Mouse (Mus musculus) v-Abl transformed pro-B cells (cell line): ENCODE measurements around the gene Rap2b.

Experiments used
- in situ Hi-C, 2 experiments: fragments of 400-800 bp; cut with MboI; formaldehyde crosslinking; loops; one replicate each; pipeline ENCODE4 v1.15.1; 2025; ENCODE audit not compliant: unreplicated experiment in 2 of 2

Gene Rap2b

DNA sequence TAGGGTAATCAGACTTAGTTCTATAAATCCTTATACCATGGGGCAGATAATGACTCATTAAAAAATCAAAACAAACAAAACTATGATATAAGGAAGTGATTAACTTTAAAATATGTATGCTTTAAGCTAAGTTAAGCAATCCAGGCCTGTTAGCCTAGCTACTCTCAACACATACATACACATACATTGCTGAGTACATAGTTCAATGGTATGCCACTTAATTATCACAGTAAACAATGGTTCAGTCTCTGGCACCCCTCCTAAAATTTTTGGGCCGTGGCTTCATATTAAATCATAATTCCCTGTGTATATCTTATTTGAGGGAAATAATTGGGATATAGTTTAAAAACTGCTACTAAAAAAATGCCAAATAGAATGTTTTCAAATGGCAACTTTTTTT is at the start of gene Rap2b:
TSS of gene Rap2b (plus strand) at position 301 of the 400 bp plus-strand sequence.
- in situ Hi-C loops, result no loop called here

DNA sequence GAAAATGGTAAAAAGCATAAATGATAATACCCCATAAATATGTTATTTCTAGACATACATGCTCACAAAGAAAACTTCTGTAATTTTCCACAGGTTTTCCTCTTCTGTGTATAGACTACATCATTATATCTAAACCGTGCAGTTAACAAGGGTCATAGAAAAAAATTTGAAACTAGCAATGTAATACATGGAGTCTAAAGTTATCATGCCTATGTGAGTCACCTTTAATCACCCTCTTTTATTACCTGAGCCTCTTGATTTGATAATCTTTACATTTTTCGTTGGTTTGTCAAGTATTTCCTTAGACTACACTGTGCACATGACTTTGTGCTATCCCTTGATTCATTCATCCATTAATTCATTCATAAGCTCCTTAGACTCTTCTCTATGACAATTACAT is 46.4 kb upstream of the Rap2b start:
- in situ Hi-C loops, result no loop called here

DNA sequence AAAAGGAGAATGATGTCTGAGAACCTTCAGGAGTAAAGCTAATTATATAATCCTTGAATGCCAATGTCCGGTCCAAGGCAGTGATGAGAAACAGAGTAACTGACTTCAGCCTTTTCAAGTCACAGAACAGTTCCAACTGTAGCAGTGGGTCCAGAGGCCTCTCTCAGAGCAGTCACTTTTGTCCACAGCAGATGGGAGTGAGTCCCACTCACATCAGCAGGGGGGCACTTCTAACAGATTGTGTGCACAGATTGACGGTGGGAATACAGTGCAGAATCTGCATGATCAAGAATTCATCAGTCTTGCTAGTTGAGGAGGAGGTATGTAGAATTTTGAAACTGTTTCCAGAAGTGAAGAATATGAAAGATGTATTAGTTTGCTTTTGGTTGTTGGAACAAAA is 41.4 kb upstream of the Rap2b start:
- in situ Hi-C loops, result no loop called here

DNA sequence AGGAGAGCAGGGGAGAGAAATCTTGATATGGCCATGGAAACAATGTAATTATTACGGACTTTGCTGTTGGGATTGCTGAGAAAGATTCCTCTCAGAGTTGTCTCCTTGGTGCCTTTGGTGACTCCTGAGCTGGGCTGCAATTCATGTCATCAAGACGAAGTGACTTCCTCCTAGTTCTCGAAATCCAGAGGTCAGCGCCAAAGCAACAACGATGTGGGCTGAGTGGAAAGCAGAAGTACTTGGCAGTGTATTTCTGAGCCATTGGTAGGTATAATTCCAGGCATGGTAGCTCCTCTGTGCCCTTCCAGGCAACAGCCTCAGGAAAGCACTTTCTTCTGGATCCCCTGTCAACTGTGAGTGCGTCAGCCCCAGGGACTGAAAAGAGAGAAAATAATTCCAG is 39.8 kb upstream of the Rap2b start:
- in situ Hi-C loops, result no loop called here

DNA sequence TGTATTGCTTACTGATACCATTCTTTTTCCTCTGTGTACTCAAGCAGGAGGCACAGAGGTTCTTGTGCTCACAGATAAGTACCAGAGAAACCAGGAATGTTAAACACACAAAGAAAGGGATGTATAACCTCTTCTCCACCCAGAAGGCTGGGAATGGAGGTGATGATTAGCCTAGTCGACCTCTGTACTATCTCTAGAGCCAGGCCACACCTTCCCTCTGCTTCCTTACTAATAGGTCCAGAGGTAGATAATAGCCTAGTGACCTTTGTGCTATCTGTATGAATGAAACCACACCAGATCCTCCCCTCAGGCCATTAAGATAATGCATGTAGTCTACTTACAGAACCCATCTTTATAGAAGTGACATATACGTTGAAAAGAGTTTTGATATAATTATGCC is 25.2 kb upstream of the Rap2b start:
- in situ Hi-C loops, result no loop called here

DNA sequence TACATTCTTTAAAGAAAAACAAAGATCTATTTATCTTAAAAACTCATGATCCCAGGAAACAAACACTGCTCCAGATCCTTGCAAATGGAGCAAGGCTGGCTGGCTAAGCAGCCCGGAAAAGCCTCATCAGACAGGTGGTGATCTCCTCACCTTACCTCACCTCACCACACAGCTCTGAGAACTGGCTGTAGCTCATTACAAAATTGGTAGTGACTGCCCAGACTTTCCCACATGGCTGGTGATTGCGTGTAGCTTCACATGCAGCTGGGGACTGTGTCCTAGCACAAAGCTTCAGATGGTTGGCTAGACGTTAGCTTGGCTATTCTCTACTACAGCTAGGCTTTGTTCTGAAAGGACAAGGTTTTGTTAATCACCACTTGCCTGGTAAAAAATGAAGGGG is 24.2 kb upstream of the Rap2b start:
- in situ Hi-C loops, result no loop called here

DNA sequence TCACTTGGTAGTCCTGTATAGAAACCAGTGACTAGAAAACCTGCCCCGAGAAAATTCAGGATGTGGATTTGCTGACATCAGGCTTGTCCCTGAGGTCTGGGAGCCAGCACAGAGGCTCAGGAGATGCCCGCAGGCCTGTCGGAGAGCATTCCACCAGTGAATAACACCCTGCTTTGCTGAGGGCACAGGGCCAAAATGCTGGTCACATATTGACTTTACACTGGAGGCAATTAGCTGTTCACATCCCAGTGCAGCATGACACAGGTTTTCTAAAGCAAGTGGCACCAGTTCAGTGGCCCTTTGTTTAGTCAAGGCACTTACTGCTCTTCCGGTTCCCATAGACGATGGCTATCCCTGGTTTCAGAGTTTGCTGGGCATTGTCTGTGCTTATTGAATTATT is 21.1 kb upstream of the Rap2b start:
- in situ Hi-C loops, result no loop called here

DNA sequence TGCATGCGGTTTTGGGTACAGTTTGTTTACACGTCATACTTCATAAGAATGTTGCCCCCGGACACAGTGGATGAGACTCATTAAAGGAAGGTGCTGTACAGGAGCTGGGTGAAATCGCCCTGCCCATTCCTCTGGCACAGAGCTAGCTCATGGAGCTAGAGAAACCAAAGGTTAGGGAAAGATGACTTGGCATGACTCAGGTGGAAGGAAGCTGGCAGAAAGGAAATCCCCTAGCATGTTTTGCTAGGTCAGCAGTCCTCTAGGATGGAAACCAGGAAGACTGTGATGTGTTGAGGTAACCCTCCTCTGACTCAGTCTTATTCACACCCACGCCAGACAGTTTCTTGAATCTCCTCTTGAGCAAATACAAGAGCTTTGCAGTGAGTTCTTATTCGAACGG is 17.4 kb upstream of the Rap2b start:
- in situ Hi-C loops, result no loop called here

DNA sequence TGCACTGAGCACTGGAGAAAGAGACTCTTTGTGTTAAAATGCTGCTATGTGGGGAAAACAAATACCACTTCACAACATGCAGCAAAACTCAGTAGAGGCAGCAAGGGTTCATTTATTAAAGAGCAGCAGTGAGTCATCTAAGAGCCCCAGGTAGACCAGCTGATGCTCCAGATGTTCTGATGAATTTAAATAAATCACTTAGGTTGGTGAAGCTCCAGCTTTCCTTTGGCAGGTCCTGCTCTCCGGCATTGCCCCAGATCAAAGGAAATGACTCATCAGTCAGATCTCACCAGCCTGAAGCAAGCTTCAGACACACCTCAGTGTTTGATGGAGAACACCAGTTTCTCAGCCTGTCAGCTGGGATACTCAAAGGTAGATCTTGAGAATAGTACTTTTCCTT is 15.8 kb upstream of the Rap2b start:
- in situ Hi-C loops, result no loop called here

DNA sequence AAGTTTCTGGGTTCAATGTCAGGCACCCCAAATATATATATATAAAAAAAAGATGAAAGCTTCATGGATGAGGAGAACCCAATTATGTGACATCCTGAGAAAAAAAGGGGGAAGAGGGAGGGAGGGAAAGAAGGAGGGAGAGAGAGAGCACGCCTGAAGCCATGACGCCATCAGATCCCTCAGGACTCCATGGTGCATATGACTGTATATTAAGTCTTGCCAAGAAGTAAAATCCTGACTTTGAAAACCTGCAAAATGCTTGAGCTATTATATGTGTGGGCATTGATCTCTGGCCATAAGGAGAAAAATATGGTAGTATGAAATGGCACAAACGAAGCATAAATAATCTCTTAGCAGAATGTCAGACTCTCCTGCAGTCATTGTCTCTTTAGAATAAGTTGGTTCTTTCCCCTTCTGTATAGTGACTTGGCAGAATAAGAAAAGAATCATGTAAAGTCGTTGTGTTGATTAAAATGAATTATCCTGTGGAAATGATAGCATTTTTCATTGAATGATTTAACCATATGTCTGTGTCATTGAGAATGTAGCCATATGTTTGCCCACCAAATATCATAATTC is 13.3 kb upstream of the Rap2b start:
- in situ Hi-C loops, result no loop called here

DNA sequence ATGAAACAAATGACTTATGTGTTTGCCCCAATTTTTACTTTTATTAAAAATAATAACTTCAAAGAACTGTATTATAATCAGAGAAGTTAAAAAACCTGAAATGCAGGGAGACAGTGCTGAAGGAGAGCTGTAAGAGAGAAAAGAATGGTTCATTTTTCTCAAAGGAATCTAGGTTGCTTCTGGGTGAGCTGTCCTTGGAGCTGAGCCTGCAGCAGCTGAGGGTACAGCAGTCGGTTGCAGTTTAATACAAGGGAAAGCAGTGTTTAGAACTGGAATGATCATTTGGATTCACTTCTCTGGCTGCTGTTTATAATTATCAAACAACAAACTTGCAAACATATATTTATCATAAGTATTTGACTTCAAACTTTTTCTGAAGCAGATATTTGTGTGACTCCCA is 12.0 kb upstream of the Rap2b start:
- in situ Hi-C loops, result no loop called here

DNA sequence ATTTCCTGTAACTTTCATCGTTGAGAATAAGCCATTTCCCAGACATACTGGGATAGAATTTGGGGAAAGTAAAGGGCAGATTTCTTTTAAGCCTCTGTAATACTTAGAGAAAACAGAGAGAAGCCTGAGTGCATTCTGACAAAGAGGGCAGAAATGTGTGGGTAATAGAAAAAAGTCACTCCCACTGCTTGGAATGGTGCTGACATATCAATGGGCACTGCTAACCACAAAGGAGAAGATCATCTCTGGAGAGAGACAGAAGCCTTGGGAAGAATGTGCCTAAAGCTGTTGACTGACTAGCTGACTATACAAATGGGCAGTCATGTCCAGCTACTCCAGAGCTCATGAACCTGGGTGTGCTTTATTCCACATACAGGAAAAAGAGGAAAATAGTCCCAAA is 6.0 kb upstream of the Rap2b start:
- in situ Hi-C loops, result no loop called here

DNA sequence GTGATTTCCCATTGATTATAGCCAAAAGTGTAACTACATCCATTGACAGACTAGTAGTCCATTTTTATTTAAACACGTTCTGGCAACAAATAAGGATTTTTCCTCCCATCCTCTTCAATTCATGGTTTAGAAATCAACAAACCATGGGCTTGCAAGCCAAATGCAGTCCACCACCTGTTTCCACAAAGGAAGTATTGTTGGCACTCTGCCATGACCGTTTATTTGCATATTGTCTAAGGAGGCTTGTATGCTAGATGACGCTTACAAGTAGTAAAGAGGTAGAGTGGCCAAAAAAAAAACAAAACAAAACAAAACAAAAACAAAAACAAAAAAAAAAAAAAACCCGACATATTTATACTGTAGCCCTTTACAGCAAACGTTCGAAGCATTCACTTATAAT is 3.3 kb upstream of the Rap2b start:
- in situ Hi-C loops, result no loop called here

DNA sequence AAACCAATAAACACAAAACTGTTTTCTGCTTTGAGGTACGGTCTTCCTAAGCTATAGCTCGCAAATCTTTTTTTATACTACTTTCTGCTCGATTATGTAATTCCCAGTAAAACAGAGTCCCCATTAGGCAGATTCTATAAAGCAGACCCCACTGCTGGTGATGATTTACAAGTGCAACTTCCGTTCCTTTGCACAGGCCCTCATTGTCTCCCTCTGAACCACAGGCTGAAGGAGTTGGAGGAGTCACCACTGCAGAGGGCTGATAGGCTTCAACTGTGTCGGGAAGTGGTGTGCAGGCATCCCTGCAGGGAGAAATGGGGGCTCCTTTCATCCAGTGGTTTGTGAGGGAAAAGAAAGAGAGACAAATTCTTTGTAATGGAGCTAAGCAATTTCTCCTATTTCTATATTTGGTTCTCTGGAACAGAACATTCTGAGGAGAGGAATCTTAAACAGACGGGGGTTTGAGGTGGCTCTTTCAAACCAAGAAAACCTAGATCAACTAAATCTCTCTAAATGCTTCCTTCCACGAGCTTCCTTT is 2.6 kb upstream of the Rap2b start:
- in situ Hi-C loops, result no loop called here

DNA sequence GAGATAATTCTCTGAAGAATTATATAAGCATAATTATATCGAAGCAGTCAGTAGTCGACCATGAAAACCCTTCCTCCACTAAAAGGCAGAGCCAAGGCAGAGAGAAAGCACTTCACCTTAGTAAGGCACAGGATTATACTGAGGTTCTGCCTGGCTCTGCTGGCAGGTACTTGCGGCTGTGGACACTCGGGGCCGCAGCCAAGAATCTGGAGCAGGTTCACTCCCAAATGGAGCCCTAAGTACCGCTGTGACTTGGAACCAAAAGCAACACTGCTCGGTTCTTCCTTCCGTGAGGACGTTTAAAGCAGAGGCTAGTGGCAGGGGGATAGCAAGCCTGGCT is 1.4 kb downstream of the Rap2b start:
- in situ Hi-C loops, result no loop called here

DNA sequence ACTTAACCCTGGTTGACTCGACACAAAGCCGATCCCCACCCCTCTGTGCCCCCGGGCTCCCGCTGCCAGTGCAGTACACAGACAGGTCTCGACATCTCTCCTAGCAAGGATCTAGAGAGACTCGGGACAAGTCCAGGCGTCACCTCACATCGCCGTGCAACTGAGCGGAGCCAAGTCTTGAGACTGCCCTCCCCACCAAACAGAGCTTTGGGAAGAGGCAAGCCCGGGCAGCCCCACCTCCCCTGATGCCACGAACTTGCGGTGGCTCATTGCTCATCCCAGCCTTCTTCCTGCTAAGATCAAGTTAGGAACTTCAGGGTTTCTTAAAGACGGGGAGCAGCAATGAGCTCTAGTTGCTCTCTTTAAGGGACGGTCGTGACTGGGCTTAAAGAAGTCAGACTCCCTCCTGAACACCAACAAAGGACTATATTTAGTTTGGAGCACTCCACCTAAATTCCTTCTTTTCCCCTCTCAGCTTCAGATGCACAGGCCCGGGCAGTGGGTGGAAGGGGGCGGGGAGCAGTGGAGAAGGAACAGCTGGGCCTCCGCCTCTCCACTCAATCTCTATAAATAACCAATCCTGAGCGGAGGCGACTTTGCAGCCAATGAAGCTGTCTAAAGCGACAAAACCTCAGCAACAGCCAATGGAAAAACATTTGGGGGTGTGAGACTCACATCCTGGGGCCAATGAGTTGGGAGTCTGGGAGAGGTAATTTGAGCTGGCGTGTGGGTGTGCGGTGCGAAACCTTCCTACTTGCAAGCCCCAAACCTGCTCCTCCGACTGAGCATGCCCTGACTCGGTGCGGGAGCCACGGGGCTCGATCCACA is 1.9 kb downstream of the Rap2b start:
- in situ Hi-C loops, result no loop called here

DNA sequence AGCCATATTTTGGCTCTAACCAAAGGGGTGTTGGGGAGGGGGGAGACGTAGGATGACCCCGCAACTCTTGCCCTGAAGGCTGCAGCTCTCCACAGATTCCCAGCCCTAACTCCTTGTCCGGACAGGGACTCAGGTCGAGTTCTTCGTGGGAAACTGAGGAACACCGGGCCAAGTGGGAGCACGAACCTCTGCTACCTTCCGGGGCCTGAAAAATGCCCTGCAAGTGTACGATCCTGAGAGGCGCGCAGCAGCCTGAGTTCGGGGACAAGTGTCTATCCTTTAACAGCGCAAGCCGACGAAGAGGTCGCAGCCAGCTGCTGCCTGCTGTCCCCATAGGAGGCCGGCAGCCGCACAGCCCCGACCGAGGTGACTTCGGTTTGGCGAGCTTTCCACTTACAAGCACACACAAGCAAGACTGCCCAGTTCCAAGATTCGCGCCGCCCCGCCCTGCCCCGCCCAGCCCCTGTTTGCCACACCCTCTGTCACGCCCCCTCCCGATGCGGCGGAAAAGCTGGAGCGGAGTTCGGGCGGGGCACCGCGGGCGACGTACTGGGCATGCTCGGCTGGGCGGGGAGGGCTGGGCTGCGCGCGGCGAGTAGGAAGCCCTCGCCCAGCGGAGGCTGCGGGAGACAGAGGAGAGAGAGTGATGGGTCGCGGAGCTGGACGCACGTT is 2.7 kb downstream of the Rap2b start:
- in situ Hi-C loops, result no loop called here

DNA sequence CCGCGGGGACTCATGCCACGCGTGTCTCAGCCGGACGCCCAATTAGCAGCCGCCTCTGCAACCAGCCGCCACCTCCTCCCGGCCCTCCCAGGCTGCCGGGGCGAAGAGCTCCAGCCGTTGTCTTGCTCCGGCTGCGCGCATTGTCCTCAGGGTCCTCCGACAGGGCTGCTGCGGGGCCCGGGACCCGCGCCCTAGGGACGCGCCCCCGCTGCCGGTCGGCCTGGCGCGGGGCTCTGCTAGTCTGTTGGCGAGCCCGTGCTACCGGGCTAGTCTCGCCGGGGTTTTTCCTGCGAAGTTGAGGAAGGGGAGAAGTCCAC is 3.2 kb downstream of the Rap2b start:
- in situ Hi-C loops, result no loop called here

DNA sequence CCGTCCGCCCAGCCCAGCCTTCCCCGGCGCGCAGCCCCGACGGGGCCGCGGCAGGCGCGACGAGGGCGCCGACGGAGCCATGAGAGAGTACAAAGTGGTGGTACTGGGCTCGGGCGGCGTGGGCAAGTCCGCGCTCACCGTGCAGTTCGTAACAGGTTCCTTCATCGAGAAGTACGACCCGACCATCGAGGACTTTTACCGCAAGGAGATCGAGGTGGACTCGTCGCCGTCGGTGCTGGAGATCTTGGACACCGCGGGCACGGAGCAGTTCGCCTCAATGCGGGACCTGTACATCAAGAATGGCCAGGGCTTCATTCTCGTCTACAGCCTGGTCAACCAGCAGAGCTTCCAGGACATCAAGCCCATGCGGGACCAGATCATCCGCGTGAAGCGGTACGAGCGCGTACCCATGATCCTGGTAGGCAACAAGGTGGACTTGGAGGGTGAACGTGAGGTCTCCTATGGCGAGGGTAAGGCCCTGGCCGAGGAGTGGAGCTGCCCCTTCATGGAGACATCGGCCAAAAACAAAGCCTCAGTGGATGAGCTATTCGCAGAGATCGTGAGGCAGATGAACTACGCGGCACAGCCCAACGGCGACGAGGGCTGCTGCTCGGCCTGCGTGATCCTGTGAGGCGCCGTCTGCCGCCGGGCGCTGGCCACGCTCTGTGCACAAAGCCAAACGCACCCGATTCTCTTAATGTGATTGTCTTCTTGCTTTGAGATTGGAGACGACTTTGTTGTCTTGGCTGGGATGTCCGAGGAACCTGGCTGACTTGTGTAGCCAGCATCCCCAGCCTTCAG is 3.7 kb downstream of the Rap2b start:
- in situ Hi-C loops, result no loop called here

DNA sequence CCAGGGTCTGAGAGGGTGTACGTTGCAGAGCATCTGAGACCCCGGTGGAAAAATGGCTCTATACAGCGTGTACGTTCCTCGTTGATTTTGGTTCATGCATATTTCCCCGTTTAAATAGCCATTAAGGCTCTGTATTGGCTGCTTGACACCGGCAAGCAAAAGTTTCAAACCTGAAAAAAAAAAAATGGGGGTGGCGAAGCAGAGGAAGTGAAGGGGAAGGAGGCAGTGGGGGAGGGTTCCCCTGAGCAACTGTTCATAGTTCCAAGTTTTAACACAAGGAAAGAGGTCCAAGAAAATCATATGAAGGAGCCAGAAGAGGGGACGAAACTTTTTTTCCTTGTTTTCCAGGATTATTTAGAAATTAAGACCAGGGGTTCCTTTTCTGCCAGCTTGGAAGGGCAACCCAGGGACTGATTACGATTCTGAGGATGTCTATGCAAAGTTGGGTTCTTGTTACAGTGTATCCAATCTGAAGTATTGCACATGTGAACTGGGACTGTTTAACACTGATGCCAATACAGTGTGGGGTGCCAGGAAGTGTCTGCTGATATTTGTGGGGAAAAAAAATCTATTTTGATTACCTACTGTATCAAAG is 4.4 kb downstream of the Rap2b start, which contains the start of gene B430305J03Rik:
TSS of gene B430305J03Rik (minus strand) at position 173 of the 595 bp plus-strand sequence.
- in situ Hi-C loops, result no loop called here

DNA sequence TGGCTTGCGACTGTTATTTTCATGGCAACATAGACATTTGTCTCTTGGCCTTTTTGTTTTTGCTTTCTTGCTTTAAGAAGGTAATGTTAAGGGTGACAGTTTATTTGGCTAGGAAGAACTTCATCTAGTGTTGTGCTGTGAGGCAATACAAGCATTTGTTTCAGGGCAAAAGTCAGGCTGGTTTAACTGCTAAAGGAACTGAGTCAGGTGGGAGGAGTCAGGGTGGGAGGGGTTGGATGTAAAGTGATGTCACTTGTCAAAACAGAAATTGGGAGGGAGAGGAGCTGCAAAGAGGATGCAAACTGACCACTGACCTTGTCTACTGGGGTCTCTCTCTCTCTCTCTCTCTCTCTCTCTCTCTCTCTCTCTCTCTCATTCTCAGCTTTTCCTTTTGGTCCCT is 7.0 kb downstream of the Rap2b start:
- in situ Hi-C loops, result no loop called here
